Mouse (Mus musculus): ENCODE data around the gene Ndufs7. TPM values are rescaled to one million over a fixed set of nuclear protein-coding genes. Genes with fewer than 3 reads are reported as not detected.

Gene Ndufs7
- polyA plus RNA-seq, 1 experiment from 2014 or later = 319 TPM

GRCm38 (mm10) chr10:80304862-80305261, 55.9 kb downstream of the Ndufs7 start:
- H3K4me1 ChIP-seq (ENCODE audit: insufficient read depth) = no peaks in the 10 kb centered on the region

More at GRCm38 (mm10) chr10:80304862-80305261, 55.9 kb downstream of the Ndufs7 start:
- TF ChIP-seq CTCF (IDR thresholded peaks at IDR 0.05; ENCODE audit: low read depth) = no peak
- H3K27ac ChIP-seq (ENCODE audit: low read depth) = no peak overlapping the region
- no peaks in the 10 kb centered on the region for H3K36me3 ChIP-seq (ENCODE audit: insufficient read depth)
- ATAC-seq (ENCODE audit: insufficient read depth) (no peak), DNase-seq (peak; percentile 55)
- peak overlapping the region; percentile 43 for H3K4me2 ChIP-seq
- H3K4me3 ChIP-seq (ENCODE audit: low read depth, low read length) = 0 out of 2 replicates have a peak overlapping the region, but pooled peaks have one; percentile 8
- WGBS = 8% methylated on average over 25 of the region's 25 CpGs
- peaks cover 47% of the 10 kb centered on the region for H3K27me3 ChIP-seq (ENCODE audit: insufficient read depth, low read length)
- H3K9ac ChIP-seq = 0 out of 2 replicates have a peak overlapping the region, but pooled peaks have one; percentile 5
- H3K9me3 ChIP-seq (ENCODE audit: low read depth, low read length) = no peaks in the 10 kb centered on the region

Small RNAs within 50 kb of the gene (microRNA-seq; reads per million reads assigned to microRNA genes)
- gene Mir6911 (ENCODE audit: borderline number of aligned reads) = not detected

Other genes with a start within 250 kb of the Ndufs7 start
- 11.2 and 13.2 TPM in 2 replicates for gene Arhgap45, start 232.5 kb upstream of the Ndufs7 start, polyA plus RNA-seq (2014; fragmentation: Nextera tagmentation; extraction: Ambion mirVana)
- gene Polr2e, start 209.3 kb upstream of the Ndufs7 start, polyA plus RNA-seq (2014; fragmentation: Nextera tagmentation; extraction: Ambion mirVana) = 240 and 258 TPM in 2 replicates
- 471 and 474 TPM in 2 replicates for gene Gpx4, start 202.0 kb upstream of the Ndufs7 start, polyA plus RNA-seq (2014; fragmentation: Nextera tagmentation; extraction: Ambion mirVana)
- gene Sbno2, start 143.6 kb upstream of the Ndufs7 start, polyA plus RNA-seq (2014; fragmentation: Nextera tagmentation; extraction: Ambion mirVana) = 13.9 and 16.3 TPM in 2 replicates
- gene Stk11, start 133.3 kb upstream of the Ndufs7 start, polyA plus RNA-seq (2014; fragmentation: Nextera tagmentation; extraction: Ambion mirVana) = 28.7 and 29.7 TPM in 2 replicates
- gene Atp5d, start 110.5 kb upstream of the Ndufs7 start, polyA plus RNA-seq (2014; fragmentation: Nextera tagmentation; extraction: Ambion mirVana) = 493 and 529 TPM in 2 replicates
- gene Cbarp, start 108.3 kb upstream of the Ndufs7 start, polyA plus RNA-seq (2014; fragmentation: Nextera tagmentation; extraction: Ambion mirVana) = 3.8 and 5.5 TPM in 2 replicates
- 32.6 and 34.2 TPM in 2 replicates for gene Midn, start 100.8 kb upstream of the Ndufs7 start, polyA plus RNA-seq (2014; fragmentation: Nextera tagmentation; extraction: Ambion mirVana)
- gene Cirbp, start 83.1 kb upstream of the Ndufs7 start, polyA plus RNA-seq (2014; fragmentation: Nextera tagmentation; extraction: Ambion mirVana) = 71.8 and 71.9 TPM in 2 replicates
- gene 1600002K03Rik, start 76.2 kb upstream of the Ndufs7 start, polyA plus RNA-seq (2014; fragmentation: Nextera tagmentation; extraction: Ambion mirVana) = 8.3 and 9.7 TPM in 2 replicates
- gene Efna2, start 69.6 kb upstream of the Ndufs7 start, polyA plus RNA-seq (2014; fragmentation: Nextera tagmentation; extraction: Ambion mirVana) = 19.6 and 22.7 TPM in 2 replicates
- 56.8 and 63.4 TPM in 2 replicates for gene Mum1, start 22.7 kb upstream of the Ndufs7 start, polyA plus RNA-seq (2014; fragmentation: Nextera tagmentation; extraction: Ambion mirVana)
- 26.8 and 29.4 TPM in 2 replicates for gene Gamt, start 11.9 kb downstream of the Ndufs7 start, polyA plus RNA-seq (2014; fragmentation: Nextera tagmentation; extraction: Ambion mirVana)
- gene Dazap1, start 12.4 kb downstream of the Ndufs7 start, polyA plus RNA-seq (2014; fragmentation: Nextera tagmentation; extraction: Ambion mirVana) = 44.9 and 49.3 TPM in 2 replicates
- gene Rps15, start 43.3 kb downstream of the Ndufs7 start, polyA plus RNA-seq (2014; fragmentation: Nextera tagmentation; extraction: Ambion mirVana) = 1,192 and 1,202 TPM in 2 replicates
- 0.62 and 0.96 TPM in 2 replicates for gene Apc2, start 46.9 kb downstream of the Ndufs7 start, polyA plus RNA-seq (2014; fragmentation: Nextera tagmentation; extraction: Ambion mirVana)
- 41.7 and 41.8 TPM in 2 replicates for gene 2310011J03Rik, start 71.4 kb downstream of the Ndufs7 start, polyA plus RNA-seq (2014; fragmentation: Nextera tagmentation; extraction: Ambion mirVana)
- 3.8 and 4.2 TPM in 2 replicates for gene Pcsk4, start 80.4 kb downstream of the Ndufs7 start, polyA plus RNA-seq (2014; fragmentation: Nextera tagmentation; extraction: Ambion mirVana)
- gene Reep6, start 80.8 kb downstream of the Ndufs7 start, polyA plus RNA-seq (2014; fragmentation: Nextera tagmentation; extraction: Ambion mirVana) = 10.5 and 12.2 TPM in 2 replicates
- gene Adamtsl5, start 99.3 kb downstream of the Ndufs7 start, polyA plus RNA-seq (2014; fragmentation: Nextera tagmentation; extraction: Ambion mirVana) = 0.68 and 1.2 TPM in 2 replicates
- 0.61 and 0.77 TPM in 2 replicates for gene Plk5, start 107.3 kb downstream of the Ndufs7 start, polyA plus RNA-seq (2014; fragmentation: Nextera tagmentation; extraction: Ambion mirVana)
- 7.4 and 8.6 TPM in 2 replicates for gene Mex3d, start 138.5 kb downstream of the Ndufs7 start, polyA plus RNA-seq (2014; fragmentation: Nextera tagmentation; extraction: Ambion mirVana)
- gene Mbd3, start 150.4 kb downstream of the Ndufs7 start, polyA plus RNA-seq (2014; fragmentation: Nextera tagmentation; extraction: Ambion mirVana) = 224 and 268 TPM in 2 replicates
- gene Uqcr11, start 157.7 kb downstream of the Ndufs7 start, polyA plus RNA-seq (2014; fragmentation: Nextera tagmentation; extraction: Ambion mirVana) = 663 and 669 TPM in 2 replicates
- 148 and 175 TPM in 2 replicates for gene Tcf3, start 184.5 kb downstream of the Ndufs7 start, polyA plus RNA-seq (2014; fragmentation: Nextera tagmentation; extraction: Ambion mirVana)
- gene Onecut3, start 245.7 kb downstream of the Ndufs7 start, polyA plus RNA-seq (2014; fragmentation: Nextera tagmentation; extraction: Ambion mirVana) = not detected in 2 replicates

All from lung, embryonic 14.5 days (tissue).